Mouse (Mus musculus) layer of hippocampus, adult 2 months (tissue): ENCODE measurements at regions not wholly inside any gene's neighbourhood (a gene's known extent, or its start where the extent isn't known, plus 50 kb on each side); places are given as distances from the start of the nearest gene placed in this dataset.
"Not testable (repeated sequence)": the region's sequence is repeated elsewhere in the genome, so short reads cannot be mapped to it uniquely, and the experiment has no call there.

Experiments
- DNase-seq, 2 experiments: peaks; one replicate each; pipeline ENCODE4 v3.0.0; 2022; ENCODE audit warnings: low spot score in 2 of 2
- H3K27ac ChIP-seq: fragments of 200-600 bp; 2 replicates; pipeline ENCODE4 v1.8.1; 2022
- H3K4me3 ChIP-seq: fragments of 200-600 bp; 2 replicates; pipeline ENCODE4 v1.8.1; 2022; ENCODE audit warnings: mild to moderate bottlenecking
- CTCF ChIP-seq: fragments of 200-600 bp; conservative IDR thresholded peaks from 2 replicates; pipeline ENCODE4 v1.8.1; 2022; ENCODE audit warnings: antibody characterized with exemption, mild to moderate bottlenecking, moderate library complexity

- DNase-seq, result no peak
- Histone ChIP-seq H3K4me3 (no peak overlapping the region), H3K27ac (no peak overlapping the region)
- TF ChIP-seq CTCF, result no peak
Measured at GRCm38 (mm10) chr7:75387033-75387432, 68.3 kb upstream of the Akap13 start.

- no peak overlapping the region for H3K27ac ChIP-seq
- DNase-seq, result no peak
- TF ChIP-seq CTCF, result no peak
- no peak overlapping the region for H3K4me3 ChIP-seq
Measured at GRCm38 (mm10) chr7:75387821-75388431, 67.4 kb upstream of the Akap13 start.

- no peak for TF ChIP-seq CTCF
- Histone ChIP-seq H3K4me3 (no peak overlapping the region), H3K27ac (no peak overlapping the region)
- no peak for DNase-seq
Measured at GRCm38 (mm10) chr7:75390162-75390561, 65.2 kb upstream of the Akap13 start.

DNA sequence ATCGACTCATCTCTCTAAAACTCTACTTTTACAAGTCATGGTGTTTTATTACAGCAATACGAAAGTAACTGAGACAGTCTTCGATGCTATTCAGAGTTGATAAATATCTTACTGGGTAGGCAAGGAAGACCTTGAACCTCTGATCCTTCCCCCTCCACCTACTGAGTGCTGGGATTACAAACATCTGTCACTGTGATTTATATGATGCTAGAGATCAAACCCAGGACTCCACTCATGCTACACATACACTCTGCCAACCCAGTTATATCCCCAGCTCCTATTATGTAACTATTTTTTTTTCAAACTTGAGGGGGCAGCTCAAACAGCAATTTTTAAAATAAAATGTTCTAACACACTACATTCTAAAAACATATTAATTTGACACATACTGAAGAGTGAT is 62.6 kb upstream of the Akap13 start:
- no peak for DNase-seq
- Histone ChIP-seq H3K27ac (no peak overlapping the region), H3K4me3 (no peak overlapping the region)
- TF ChIP-seq CTCF, result no peak

- no peak overlapping the region for H3K4me3 ChIP-seq
- no peak for DNase-seq
- H3K27ac ChIP-seq, result no peak overlapping the region
- no peak for TF ChIP-seq CTCF
Measured at GRCm38 (mm10) chr7:75393466-75393865, 61.9 kb upstream of the Akap13 start.

DNA sequence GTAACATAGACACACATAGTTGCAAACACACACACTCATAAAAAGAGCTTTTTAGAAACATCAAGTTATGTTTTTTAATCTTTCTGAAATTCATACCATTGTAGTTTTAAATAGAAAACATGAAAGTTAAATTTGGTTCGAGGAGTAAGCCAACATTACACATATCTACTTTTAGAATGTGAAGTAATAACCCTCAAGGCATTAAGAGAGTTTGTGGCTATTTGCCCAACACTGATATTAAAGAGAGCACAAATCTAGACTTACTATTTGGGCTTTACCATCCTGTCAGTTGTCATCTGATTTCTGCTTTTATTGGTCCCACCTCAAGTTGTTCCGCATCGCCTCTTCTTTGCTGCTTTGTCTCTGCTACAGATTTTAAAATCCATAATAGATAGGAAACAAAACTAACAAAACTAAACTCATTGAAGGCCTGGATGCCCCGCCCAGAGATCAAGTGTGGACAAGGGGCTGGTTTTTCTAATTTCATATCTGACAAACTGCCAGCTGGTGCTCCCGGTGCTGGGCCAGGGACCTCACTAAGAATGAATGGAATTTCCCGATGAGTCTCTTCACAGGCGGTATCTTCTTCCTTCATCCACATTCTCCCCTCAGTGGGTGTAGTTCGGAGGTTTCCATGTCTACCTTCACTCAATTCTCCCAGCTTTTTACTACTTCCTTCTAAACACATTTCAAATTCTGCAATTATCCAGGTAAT is 60.3 kb upstream of the Akap13 start:
- DNase-seq, result no peak
- TF ChIP-seq CTCF, result no peak
- Histone ChIP-seq H3K27ac (no peak overlapping the region), H3K4me3 (no peak overlapping the region)

DNA sequence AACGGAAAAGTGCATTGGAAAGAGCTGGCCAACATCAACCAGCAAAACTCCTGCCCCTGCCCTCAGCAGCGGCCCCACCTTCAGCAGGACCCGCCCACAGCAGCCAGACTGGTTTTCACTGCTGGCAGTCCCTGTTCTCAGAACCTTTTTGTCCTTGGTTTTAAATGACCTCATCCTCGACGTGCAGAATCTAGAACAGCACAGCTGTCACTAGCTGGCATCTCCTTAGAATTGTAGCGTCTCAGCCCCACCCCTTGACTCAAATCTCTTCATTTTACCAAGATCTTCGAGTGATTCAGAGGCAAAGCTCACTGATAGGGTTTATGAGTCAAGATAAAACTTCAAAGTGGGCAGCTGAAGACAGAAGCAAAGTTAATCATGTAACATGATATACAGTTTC is 57.8 kb upstream of the Akap13 start:
- DNase-seq, result no peak
- Histone ChIP-seq H3K4me3 (no peak overlapping the region), H3K27ac (no peak overlapping the region)
- TF ChIP-seq CTCF, result no peak

DNA sequence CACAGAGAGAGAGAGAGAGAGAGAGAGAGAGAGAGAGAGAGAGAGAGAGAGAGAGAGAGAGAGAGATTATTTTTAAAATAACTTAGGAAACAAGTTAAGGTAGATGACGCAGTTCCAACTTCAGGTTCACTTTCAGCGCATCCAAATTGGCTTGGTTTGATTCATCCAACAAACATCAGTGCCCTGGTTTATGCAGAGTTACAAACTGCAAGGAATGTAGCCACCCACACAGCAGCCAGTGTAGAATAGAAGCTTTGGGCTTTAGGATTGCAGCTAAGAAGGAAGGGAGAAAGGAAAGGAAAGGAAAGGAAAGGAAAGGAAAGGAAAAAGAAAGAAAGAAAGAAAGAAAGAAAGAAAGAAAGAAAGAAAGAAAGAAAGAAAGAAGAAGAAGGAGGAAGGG is 56.9 kb upstream of the Akap13 start:
- H3K27ac ChIP-seq, DNase-seq, H3K4me3 ChIP-seq: not testable (repeated sequence)

DNA sequence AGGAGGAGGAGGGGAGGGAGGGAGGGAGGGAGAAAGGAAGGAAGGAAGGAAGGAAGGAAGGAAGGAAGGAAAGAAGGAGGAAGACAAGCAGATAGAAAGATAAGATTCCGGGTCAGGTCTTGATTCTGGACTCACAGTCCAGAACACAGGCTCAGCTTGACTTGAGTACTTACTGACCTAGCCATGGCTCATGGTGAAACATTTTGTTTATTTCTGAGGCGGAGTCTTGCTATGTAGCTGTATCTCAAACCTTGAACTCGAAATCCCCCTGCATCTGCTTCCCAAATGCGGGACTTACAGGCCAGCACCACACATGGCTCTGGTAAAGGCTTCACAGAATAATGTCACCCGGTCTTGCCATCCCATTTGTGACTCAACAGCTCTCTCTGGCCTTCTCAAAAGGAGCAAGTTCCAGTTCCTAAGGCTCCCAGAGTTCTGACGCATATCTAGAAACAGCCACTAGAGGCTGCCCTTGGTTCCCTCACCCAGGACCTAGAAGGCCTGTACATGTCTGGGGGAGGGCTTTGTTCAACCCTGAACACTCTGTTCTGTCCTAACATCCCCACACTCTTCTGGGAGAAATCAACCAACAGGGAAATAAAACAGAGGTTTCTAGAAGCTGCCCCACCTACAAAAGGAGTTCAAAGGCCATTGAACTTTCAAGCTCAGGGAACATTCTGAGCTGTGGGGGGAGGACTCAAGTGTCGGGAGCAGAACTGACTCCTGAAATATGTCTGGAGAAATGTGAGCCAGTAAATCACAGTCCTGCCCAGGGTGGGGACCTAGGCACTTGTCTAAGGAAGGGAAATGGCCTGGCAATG is 56.2 kb upstream of the Akap13 start:
- no peak overlapping the region for H3K4me3 ChIP-seq
- no peak overlapping the region for H3K27ac ChIP-seq
- peak; percentile 29 to 50 for DNase-seq
- TF ChIP-seq CTCF, result peak; percentile 89

DNA sequence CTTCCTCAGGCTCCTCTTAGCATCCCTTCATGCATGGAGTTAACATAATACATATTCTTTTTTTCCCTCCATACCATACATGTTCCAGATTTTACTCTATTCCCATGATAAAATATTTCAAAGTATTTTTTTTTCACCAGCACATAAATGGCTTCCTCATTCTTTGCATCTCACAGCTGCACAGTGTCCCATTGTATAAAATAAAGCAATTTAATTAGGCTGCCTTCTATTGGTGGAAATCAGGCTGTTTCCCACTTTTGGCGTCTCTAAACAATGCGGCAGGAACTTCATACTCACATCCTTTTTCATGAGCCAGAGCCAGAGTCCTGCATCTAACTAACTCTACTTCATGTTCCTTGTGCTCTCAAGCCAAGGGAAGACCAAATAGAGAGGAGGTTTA is 54.9 kb upstream of the Akap13 start:
- Histone ChIP-seq H3K27ac (no peak overlapping the region), H3K4me3 (no peak overlapping the region)
- no peak for TF ChIP-seq CTCF
- DNase-seq, result no peak

- TF ChIP-seq CTCF, result no peak
- no peak for DNase-seq
- H3K4me3 ChIP-seq, result no peak overlapping the region
- no peak overlapping the region for H3K27ac ChIP-seq
Measured at GRCm38 (mm10) chr7:75404955-75405354, 50.4 kb upstream of the Akap13 start.
